Mouse (Mus musculus) heart, adult 2 months (tissue): Measurements from ENCODE around the gene Mettl8. TPM values are rescaled to one million over a fixed set of nuclear protein-coding genes. Genes with fewer than 3 reads are reported as not detected.
A peak's percentile ranks its signal among the peaks of the same experiment; 100 is the strongest.

Source experiments
- DNase-seq, 2 experiments: peaks; one replicate each; pipeline ENCODE4 v3.0.0; 2021
- H3K27ac ChIP-seq: fragments of 200-600 bp; 2 replicates; pipeline ENCODE4 v1.8.1; 2022
- H3K27me3 ChIP-seq: fragments of 200-500 bp; 2 replicates; pipeline ENCODE4 v1.6.1; 2012; ENCODE audit warnings: mild to moderate bottlenecking, low read length, inconsistent platforms, mixed read lengths; ENCODE audit not compliant: control insufficient read depth, insufficient read depth
- H3K36me3 ChIP-seq: fragments of 200-500 bp; 2 replicates; pipeline ENCODE4 v1.6.1; 2012; ENCODE audit warnings: low read length, inconsistent platforms; ENCODE audit not compliant: control insufficient read depth, insufficient read depth
- H3K4me1 ChIP-seq: fragments of 200-500 bp; 2 replicates; pipeline ENCODE4 v1.6.1; 2011; ENCODE audit warnings: low read length; ENCODE audit not compliant: control insufficient read depth, insufficient read depth
- H3K4me3 ChIP-seq: fragments of 200-600 bp; 2 replicates; pipeline ENCODE4 v1.8.1; 2022
- H3K79me2 ChIP-seq: fragments of 200-500 bp; replicated peaks from 2 replicates; pipeline ENCODE4 v1.6.1; 2012; ENCODE audit warnings: mild to moderate bottlenecking, inconsistent platforms, low read length, moderate library complexity, mixed read lengths; ENCODE audit not compliant: control insufficient read depth, insufficient read depth
- H3K9ac ChIP-seq: fragments of 200-500 bp; 2 replicates; pipeline ENCODE4 v1.6.1; 2012; ENCODE audit warnings: low read depth, mild to moderate bottlenecking, control low read depth, inconsistent platforms, low read length, mixed read lengths
- CTCF ChIP-seq: fragments of 200-600 bp; IDR thresholded peaks from 2 replicates; pipeline ENCODE4 v1.8.1; 2022; ENCODE audit warnings: antibody characterized with exemption, mild to moderate bottlenecking, moderate library complexity
- EP300 ChIP-seq: fragments of 200-500 bp; IDR thresholded peaks from 2 replicates; pipeline ENCODE4 v1.6.1; 2011; ENCODE audit warnings: low read depth, low read length, control low read depth; ENCODE audit not compliant: insufficient read depth
- POLR2A ChIP-seq: fragments of 200-500 bp; IDR thresholded peaks from 2 replicates; pipeline ENCODE4 v1.6.1; 2011; ENCODE audit warnings: mild to moderate bottlenecking, low read depth, low read length, control low read depth; ENCODE audit not compliant: insufficient read depth
- WGBS: fragments of 180-500 bp; shearing (Covaris S2); methylation state at CpG from one replicate; pipeline ENCODE4 v1.1.7; 2018; 5-methylcytosine and 5-hydroxymethylcytosine counted together
- intact Hi-C: fragments of 180-260 bp; cut with DNase I; formaldehyde crosslinking; loops from one replicate; pipeline ENCODE4 v1.15.1; 2025
- polyA plus RNA-seq: library from polyadenylated mRNA; depleted of rRNA; stranded (reverse); fragments of >200 nt; gene quantifications from 2 replicates; pipeline ENCODE4 v1.2.3, GENCODE M21; 2012
- total RNA-seq, 2 experiments: library from RNA; stranded (reverse); gene quantifications; 2 replicates each; pipeline ENCODE4 v1.2.3; 2021

Mettl8 gene
- total and polyA plus RNA-seq, 3 experiments = 3.2 to 4.6 (median 4.3) TPM

GRCm38 (mm10) chr2:71071601-71072000 is 16.2 kb upstream of the Mettl8 start:
- H3K27me3 ChIP-seq = no peaks in the 10 kb centered on the region
- H3K36me3 ChIP-seq = peaks cover 3% of the 10 kb centered on the region
- 99% methylated on average over 4 of the region's 4 CpGs for WGBS
- H3K4me3 ChIP-seq = no peak overlapping the region
- TF ChIP-seq CTCF = no peak
- TF ChIP-seq POLR2A = no peak
- no peak for TF ChIP-seq EP300
- H3K27ac ChIP-seq = no peak overlapping the region
- no peak for DNase-seq
- H3K4me1 ChIP-seq = no peaks in the 10 kb centered on the region
- intact Hi-C loops = no loop called here
- no peak overlapping the region for H3K9ac ChIP-seq
- no peaks in the 10 kb centered on the region for H3K79me2 ChIP-seq

DNA sequence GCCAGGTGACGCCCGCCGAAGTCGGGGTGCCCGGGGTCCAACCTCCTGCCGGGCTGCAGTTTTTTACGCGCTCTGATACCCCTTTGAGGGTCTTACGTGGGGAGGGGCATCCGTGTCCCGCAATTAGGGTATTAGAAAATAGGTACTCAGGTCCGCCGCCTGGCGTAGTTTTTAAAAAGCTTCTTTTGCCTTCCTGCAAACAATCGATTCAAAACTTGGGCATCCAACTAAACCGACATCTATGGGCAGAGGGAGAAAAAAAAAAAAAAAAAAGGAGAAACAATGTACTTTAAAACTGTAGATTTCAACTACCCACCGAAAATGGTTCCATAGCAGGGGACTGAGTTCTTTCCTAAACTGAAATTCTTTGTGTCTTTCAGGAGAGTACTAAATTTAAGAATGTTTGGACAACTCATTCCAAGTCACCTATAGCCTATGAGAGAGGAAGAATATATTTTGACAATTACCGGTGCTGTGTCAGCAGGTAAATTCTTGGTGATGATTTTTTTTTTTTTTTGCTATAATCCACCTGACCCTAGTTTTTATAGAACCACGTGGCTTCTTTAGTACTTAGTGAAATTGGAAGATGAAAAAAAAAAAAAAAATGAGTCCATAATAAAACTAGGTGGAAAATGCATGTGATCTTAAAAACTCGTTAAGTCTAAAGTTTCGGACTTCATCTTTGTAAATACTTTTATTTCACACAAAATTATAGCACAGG is 892 bp upstream of the Mettl8 start:
- Histone ChIP-seq H3K4me3 (peak overlapping the region; percentile 84), H3K9ac (peak overlapping the region; percentile 86), H3K4me1 (no peaks in the 10 kb centered on the region), H3K36me3 (no peaks in the 10 kb centered on the region), H3K27me3 (no peaks in the 10 kb centered on the region), H3K27ac (peak overlapping the region; percentile 93), H3K79me2 (no peaks in the 10 kb centered on the region)
- no peak for DNase-seq
- WGBS = 12% methylated on average over 21 of the region's 21 CpGs
- intact Hi-C loops = loop anchor here (10.0 kb wide), 1 partner anchor 159 kb away; the partner anchor contains the start of gene Dync1i2
- TF ChIP-seq POLR2A (no peak), EP300 (no peak), CTCF (peak; percentile 36)

DNA sequence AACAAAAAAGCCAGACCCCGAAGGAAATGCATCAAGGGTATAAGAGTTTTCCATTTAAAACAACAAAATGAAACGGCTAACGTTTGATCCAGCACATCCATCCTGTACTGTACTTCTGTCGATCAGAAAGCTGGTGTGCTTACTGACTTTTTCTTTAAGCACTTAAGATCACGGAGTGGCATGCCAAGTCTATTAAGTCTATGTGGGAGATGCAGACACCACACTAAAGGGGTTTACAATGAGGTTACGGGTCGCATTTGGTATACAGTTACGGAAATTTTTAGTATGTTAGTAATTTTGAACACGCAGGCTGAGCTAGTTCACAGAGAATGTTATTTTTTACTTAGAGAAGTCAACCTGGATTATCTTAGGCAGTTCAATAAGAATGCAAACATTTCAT is 667 bp downstream of the Mettl8 start:
- no peak for DNase-seq
- Histone ChIP-seq H3K27ac (no peak overlapping the region; the same call in 1 of the 2 replicates), H3K27me3 (no peaks in the 10 kb centered on the region), H3K79me2 (no peaks in the 10 kb centered on the region), H3K4me1 (no peaks in the 10 kb centered on the region), H3K4me3 (peak overlapping the region; percentile 84), H3K36me3 (no peaks in the 10 kb centered on the region), H3K9ac (peak overlapping the region; percentile 89; the same call in 1 of the 2 replicates)
- intact Hi-C loops = loop anchor here (10.0 kb wide), 1 partner anchor 160 kb away; the partner anchor contains the start of gene Dync1i2
- TF ChIP-seq CTCF (no peak), EP300 (no peak), POLR2A (no peak)
- 19% methylated on average over 9 of the region's 9 CpGs for WGBS

- H3K79me2 ChIP-seq = no peaks in the 10 kb centered on the region
- H3K36me3 ChIP-seq = no peaks in the 10 kb centered on the region
- no peak for TF ChIP-seq POLR2A
- no peak for TF ChIP-seq CTCF
- no peak for TF ChIP-seq EP300
- intact Hi-C loops = loop anchor here (10.0 kb wide), 1 partner anchor 164 kb away; the partner anchor contains the start of gene Dync1i2
- no peaks in the 10 kb centered on the region for H3K4me1 ChIP-seq
- no peaks in the 10 kb centered on the region for H3K27me3 ChIP-seq
- no peak overlapping the region for H3K27ac ChIP-seq
- WGBS = 85% methylated on average over 7 of the region's 7 CpGs
- DNase-seq = no peak
- H3K9ac ChIP-seq = no peak overlapping the region
- H3K4me3 ChIP-seq = no peak overlapping the region
Measured at GRCm38 (mm10) chr2:71050511-71050910, 4.9 kb downstream of the Mettl8 start.

DNA sequence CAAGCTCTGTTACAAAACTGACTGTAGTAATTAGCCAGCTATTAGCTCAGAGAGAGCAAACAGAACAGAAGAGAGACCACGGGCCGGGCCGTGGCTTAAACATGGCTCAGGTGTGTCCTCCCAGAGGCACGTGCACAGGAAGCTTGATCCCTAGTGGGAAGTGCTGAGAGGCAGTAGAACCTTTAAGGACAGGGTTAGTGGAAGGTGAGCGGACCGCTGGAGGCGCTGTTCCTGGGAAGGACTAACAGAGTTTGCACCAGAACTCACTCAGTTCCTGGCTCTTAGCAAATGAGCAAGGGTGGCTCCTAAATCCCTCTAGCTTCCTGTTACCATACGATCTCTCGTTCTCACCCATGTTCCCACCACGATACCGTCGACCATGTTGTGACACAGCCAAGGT is 6.5 kb downstream of the Mettl8 start:
- Histone ChIP-seq H3K36me3 (no peaks in the 10 kb centered on the region), H3K27ac (no peak overlapping the region), H3K27me3 (no peaks in the 10 kb centered on the region), H3K79me2 (no peaks in the 10 kb centered on the region), H3K4me3 (no peak overlapping the region), H3K4me1 (no peaks in the 10 kb centered on the region), H3K9ac (no peak overlapping the region)
- no peak for DNase-seq
- intact Hi-C loops = no loop called here
- WGBS = 76% methylated on average over 12 of the region's 12 CpGs
- no peak for TF ChIP-seq EP300
- TF ChIP-seq CTCF = no peak
- TF ChIP-seq POLR2A = no peak

DNA sequence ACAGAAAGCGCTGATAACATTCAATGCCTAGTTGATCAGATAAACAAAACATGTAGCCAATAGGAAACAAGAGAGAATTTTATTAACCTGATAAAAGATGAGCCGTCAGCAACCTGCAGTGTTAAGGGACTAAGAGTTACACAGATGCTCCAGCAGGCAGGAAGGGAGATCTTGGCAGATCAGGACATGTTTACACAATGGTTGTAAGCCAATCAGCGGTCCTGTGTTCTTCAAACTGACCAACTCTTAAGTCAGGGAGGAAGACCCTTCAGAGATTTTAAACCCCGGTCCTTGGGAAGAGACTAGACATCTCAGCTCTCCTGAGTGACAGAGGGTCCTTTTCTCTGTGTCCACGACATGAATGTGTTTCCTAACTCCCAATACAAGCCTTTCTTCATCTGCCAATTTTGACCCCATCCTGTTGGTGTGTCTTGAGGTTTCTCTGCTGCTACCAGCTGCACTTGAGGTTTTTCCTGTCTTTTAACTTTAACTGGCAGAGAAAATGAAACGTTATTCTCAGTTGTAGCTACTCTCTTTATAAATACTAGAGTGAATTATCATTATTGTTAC is 8.5 kb downstream of the Mettl8 start:
- no peak for DNase-seq
- Histone ChIP-seq H3K4me3 (no peak overlapping the region), H3K9ac (no peak overlapping the region), H3K4me1 (no peaks in the 10 kb centered on the region), H3K27ac (no peak overlapping the region), H3K79me2 (no peaks in the 10 kb centered on the region), H3K36me3 (no peaks in the 10 kb centered on the region), H3K27me3 (no peaks in the 10 kb centered on the region)
- WGBS = 54% methylated on average over 6 of the region's 6 CpGs
- TF ChIP-seq CTCF = no peak
- TF ChIP-seq POLR2A = no peak
- no peak for TF ChIP-seq EP300
- intact Hi-C loops = no loop called here
